Mouse (Mus musculus) heart, postnatal 0 days (tissue): ENCODE data around the gene Dnaaf5. TPM values are rescaled to one million over a fixed set of nuclear protein-coding genes. Genes with fewer than 3 reads are reported as not detected.

Experiments used
- ATAC-seq: fragments of 200-750 bp; cut with Nextera tagmentation; 2 replicates; pipeline ENCODE4 v1.8.0; 2017; ENCODE audit warnings: low read depth, moderate number of reproducible peaks, moderate library complexity; ENCODE audit not compliant: insufficient read depth
- DNase-seq: peaks from one replicate; pipeline ENCODE4 v3.0.0-alpha.2; 2016; ENCODE audit warnings: low spot score
- H3K27ac ChIP-seq: fragments of 300-500 bp; sonication (generic); 2 replicates; pipeline ENCODE4 v1.5.1; 2014; ENCODE audit warnings: low read depth, mild to moderate bottlenecking
- H3K27me3 ChIP-seq: fragments of 300-500 bp; sonication (generic); 2 replicates; pipeline ENCODE4 v1.6.1; 2014; ENCODE audit warnings: low read length, mixed read lengths; ENCODE audit not compliant: control insufficient read depth, insufficient read depth
- H3K36me3 ChIP-seq: fragments of 300-500 bp; sonication (generic); replicated peaks from 2 replicates; pipeline ENCODE4 v1.6.1; 2014; ENCODE audit warnings: low read length, mixed read lengths; ENCODE audit not compliant: control insufficient read depth, insufficient read depth
- H3K4me1 ChIP-seq: fragments of 300-500 bp; sonication (generic); 2 replicates; pipeline ENCODE4 v1.6.1; 2014; ENCODE audit warnings: antibody characterized with exemption; ENCODE audit not compliant: control insufficient read depth, insufficient read depth
- H3K4me2 ChIP-seq: fragments of 300-500 bp; sonication (generic); 2 replicates; pipeline ENCODE4 v1.6.1; 2014; ENCODE audit warnings: low read depth, mild to moderate bottlenecking, low read length, moderate library complexity
- H3K4me3 ChIP-seq: fragments of 300-500 bp; sonication (generic); 2 replicates; pipeline ENCODE4 v1.5.1; 2014; ENCODE audit warnings: low read depth, low read length
- H3K9ac ChIP-seq: fragments of 300-500 bp; sonication (generic); replicated peaks from 2 replicates; pipeline ENCODE4 v1.6.1; 2014; ENCODE audit warnings: low read depth, low read length, mixed read lengths
- H3K9me3 ChIP-seq: fragments of 300-500 bp; sonication (generic); replicated peaks from 2 replicates; pipeline ENCODE4 v1.6.1; 2016; ENCODE audit warnings: low read length; ENCODE audit not compliant: control insufficient read depth
- CTCF ChIP-seq: IDR thresholded peaks from 2 replicates; pipeline ENCODE4 v1.5.1; 2016; ENCODE audit warnings: antibody characterized with exemption, control low read depth, low read depth
- EP300 ChIP-seq: IDR thresholded peaks from 2 replicates; pipeline ENCODE4 v1.6.1; 2016; ENCODE audit warnings: antibody characterized with exemption, low read depth
- WGBS: fragments of 180-500 bp; shearing (Covaris S2); extraction: QIAGEN DNeasy Blood & Tissue Kit; methylation state at CpG from one replicate; pipeline ENCODE4 v1.1.7; 2014; 5-methylcytosine and 5-hydroxymethylcytosine counted together
- polyA plus RNA-seq: library from polyadenylated mRNA; unstranded; fragments of >200 nt; fragmentation: Nextera tagmentation; extraction: Ambion mirVana; gene quantifications from 2 replicates; pipeline ENCODE4 v1.2.1, GENCODE M21; 2015
- total RNA-seq: library from RNA; depleted of rRNA; stranded (reverse); fragments of >200 nt; gene quantifications from 2 replicates; pipeline ENCODE4 v1.2.3, GENCODE M21; 2014; ENCODE audit warnings: low replicate concordance

Gene Dnaaf5
- total and polyA plus RNA-seq, 2 experiments from 2014 or later, result 2.3 to 23.0 TPM

DNA sequence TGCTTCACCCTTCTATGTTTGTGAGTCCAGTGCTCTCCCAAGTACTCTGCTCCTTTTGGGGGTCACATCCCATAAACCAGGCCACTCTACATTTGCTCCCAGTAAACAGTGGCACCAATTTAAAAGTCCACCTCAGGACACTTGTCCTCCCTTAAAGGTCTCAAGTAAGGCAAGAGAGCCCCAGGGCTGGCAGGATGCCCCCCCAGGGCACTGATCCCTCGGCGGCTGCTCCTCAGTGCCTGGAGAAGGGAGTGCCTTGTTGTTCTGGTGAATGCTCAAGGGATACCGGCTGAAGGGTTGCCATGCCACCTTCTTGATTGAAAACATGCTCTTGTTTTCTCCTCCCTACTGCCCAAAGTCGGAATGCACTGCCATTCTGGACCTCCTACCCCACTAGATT is 56.1 kb downstream of the Dnaaf5 start:
- whole genome bisulfite sequencing, result 62% methylated on average over 4 of the region's 4 CpGs
- Histone ChIP-seq H3K36me3 (peaks cover 9% of the 10 kb centered on the region), H3K27me3 (no peaks in the 10 kb centered on the region), H3K27ac (no peak overlapping the region), H3K4me1 (peaks cover 8% of the 10 kb centered on the region), H3K9me3 (no peaks in the 10 kb centered on the region), H3K4me3 (no peak overlapping the region), H3K4me2 (no peak overlapping the region), H3K9ac (no peak overlapping the region)
- no peak for DNase-seq
- TF ChIP-seq EP300 (no peak), CTCF (no peak)
- ATAC-seq, result no peak

DNA sequence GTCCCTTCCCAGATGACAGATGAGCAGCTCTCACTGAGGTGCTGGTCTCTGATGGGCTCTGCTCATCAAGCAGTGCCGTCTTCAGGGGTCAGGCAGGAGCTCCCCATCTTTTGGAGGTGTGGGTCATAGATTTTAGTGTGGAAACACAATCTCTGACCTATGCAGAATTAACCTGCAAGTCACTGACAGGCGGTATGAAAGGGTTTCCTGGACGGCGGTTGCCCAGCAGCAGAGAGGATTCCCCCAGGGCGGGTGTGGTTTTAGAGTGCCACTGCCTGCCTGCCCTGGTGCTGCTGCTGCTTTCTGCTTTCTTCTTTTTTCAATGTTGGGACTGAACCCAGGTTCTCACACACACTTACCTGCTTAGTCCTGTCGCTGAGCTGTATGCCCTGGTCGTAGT is 56.5 kb downstream of the Dnaaf5 start:
- peaks cover 9% of the 10 kb centered on the region for H3K36me3 ChIP-seq
- H3K27me3 ChIP-seq, result no peaks in the 10 kb centered on the region
- ATAC-seq (no peak), DNase-seq (no peak)
- H3K4me1 ChIP-seq, result peaks cover 4% of the 10 kb centered on the region; the same call in 1 of the 2 replicates
- H3K27ac ChIP-seq, result no peak overlapping the region
- no peak overlapping the region for H3K4me2 ChIP-seq
- TF ChIP-seq EP300 (no peak), CTCF (no peak)
- H3K4me3 ChIP-seq, result no peak overlapping the region
- no peak overlapping the region for H3K9ac ChIP-seq
- 68% methylated on average over 7 of the region's 7 CpGs for WGBS
- H3K9me3 ChIP-seq, result no peaks in the 10 kb centered on the region

DNA sequence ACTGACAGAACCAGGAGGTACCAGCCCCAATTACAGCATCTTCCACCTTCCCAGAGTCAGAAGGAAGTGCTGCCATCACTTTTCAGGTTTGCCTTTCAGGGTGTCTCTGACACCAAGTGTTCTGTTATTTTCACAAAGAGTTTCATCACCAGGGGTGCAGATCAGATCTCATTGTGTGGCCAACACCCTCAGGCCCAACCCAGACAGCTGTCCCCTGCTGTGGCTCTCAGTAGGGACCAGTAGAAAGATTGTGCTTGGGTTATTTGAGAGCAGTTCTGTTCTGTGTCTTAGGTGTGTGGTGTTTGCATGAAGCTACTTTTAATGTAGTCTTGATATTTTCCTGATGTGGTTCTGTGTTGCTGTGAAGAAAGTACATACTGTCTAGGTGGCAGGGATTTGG is 58.2 kb downstream of the Dnaaf5 start:
- Histone ChIP-seq H3K4me2 (no peak overlapping the region), H3K36me3 (peaks cover 9% of the 10 kb centered on the region), H3K27ac (no peak overlapping the region), H3K9ac (no peak overlapping the region), H3K9me3 (no peaks in the 10 kb centered on the region), H3K4me1 (no peaks in the 10 kb centered on the region), H3K4me3 (no peak overlapping the region), H3K27me3 (no peaks in the 10 kb centered on the region)
- DNase-seq, result no peak
- no peak for ATAC-seq
- TF ChIP-seq EP300 (no peak), CTCF (no peak)

DNA sequence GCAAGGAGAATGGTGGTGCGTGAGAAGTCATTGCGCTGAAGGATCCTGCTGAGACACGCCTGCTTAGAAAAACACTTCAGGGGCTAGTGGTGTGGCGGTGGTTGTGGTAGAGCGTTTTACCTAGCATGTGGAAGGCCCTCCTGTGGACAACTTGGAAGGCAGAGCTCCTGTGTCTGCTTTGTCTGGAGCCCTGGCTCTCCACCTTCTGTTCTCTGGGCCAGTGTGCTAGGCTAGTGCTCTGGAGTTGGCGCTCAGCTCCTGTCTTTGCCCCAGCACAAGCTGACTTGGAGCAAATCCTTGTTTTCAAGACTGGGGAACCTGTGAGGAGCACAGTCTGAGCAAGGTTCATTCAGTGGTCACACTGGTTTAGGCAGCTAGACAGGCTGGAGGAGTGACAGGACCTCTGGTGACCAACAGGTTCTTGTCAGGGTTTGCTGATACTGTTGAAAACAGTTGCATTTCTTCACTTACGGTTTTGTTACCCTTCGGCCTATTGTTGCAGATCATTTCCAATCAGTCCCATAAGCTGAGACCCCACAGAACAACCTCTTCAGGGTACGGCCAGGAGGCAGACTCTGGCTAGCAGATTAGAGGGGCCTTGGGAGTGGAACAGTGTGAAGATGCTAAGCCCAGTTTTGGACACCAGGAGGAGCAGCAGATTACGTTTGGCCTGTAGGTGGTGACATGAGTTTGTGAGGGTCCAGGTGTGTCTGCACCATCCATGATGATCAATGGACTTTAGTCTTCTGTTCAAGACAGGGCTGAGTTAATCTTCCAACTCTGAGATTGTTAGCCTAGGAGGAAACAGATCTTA is 59.1 kb downstream of the Dnaaf5 start:
- ATAC-seq (no peak), DNase-seq (no peak)
- no peak overlapping the region for H3K9ac ChIP-seq
- TF ChIP-seq CTCF (peak; percentile 61), EP300 (no peak)
- H3K4me3 ChIP-seq, result no peak overlapping the region
- H3K9me3 ChIP-seq, result no peaks in the 10 kb centered on the region
- no peak overlapping the region for H3K4me2 ChIP-seq
- H3K27ac ChIP-seq, result no peak overlapping the region
- 84% methylated on average over 10 of the region's 10 CpGs for WGBS
- H3K27me3 ChIP-seq, result no peaks in the 10 kb centered on the region
- peaks cover 9% of the 10 kb centered on the region for H3K36me3 ChIP-seq
- H3K4me1 ChIP-seq, result no peaks in the 10 kb centered on the region

DNA sequence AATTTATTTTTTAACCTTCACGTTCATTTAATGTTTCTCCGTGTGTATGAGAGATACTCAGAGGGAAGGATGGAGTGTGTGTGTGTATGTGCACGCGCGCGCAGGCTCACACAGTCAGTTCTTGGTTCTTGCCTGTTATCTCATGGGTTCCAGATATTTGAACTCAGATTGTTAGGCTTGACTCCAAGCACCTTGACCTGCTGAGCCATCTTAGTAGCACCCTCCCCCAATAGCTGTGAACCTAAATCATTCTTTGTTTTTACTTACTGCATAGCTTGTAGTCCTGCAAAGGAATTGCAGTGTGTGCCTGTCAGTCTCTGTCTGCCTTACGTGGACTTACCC is 59.6 kb downstream of the Dnaaf5 start:
- WGBS, result 92% methylated on average over 7 of the region's 7 CpGs
- H3K36me3 ChIP-seq, result peaks cover 9% of the 10 kb centered on the region
- ATAC-seq, result no peak
- no peak overlapping the region for H3K4me3 ChIP-seq
- no peaks in the 10 kb centered on the region for H3K4me1 ChIP-seq
- no peak for DNase-seq
- no peak overlapping the region for H3K4me2 ChIP-seq
- H3K9ac ChIP-seq, result no peak overlapping the region
- no peak overlapping the region for H3K27ac ChIP-seq
- no peaks in the 10 kb centered on the region for H3K9me3 ChIP-seq
- no peaks in the 10 kb centered on the region for H3K27me3 ChIP-seq
- TF ChIP-seq EP300 (no peak), CTCF (no peak)

DNA sequence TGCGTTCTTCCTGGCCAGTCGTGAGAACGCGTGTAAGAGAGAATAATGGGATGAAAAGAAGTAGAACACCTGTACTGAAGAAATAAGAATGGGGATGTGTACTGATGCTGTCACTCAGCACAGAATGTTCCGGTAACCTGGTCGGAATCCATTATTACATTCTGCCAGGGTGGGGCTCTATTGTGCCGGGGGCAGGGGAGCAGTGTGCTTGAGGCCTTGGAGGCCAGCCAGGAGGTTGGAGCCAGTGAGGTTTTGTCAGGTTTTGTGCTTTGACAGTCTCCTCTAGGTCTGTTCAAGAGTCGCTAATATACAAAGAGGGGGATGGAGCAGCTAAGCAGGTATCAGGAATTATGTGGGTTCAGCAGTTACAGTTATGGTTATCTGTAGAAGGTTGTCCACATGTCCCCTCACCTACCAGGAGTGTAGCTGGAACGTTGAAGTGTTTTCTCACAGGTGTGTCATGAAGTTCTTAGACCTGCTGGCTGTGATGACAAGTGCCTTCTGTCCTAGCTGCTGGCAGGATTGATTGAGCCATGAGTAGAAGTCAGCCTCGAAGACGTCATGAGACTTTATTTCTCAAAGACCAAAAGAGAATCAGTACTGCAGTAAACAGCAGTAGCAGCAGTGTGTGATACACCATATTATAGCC is 61.8 kb downstream of the Dnaaf5 start:
- DNase-seq, result no peak
- no peak overlapping the region for H3K27ac ChIP-seq
- no peak overlapping the region for H3K9ac ChIP-seq
- WGBS, result 66% methylated on average over 11 of the region's 11 CpGs
- H3K9me3 ChIP-seq, result no peaks in the 10 kb centered on the region
- H3K4me3 ChIP-seq, result no peak overlapping the region
- no peak overlapping the region for H3K4me2 ChIP-seq
- TF ChIP-seq EP300, result no peak
- no peak for TF ChIP-seq CTCF
- no peaks in the 10 kb centered on the region for H3K27me3 ChIP-seq
- no peaks in the 10 kb centered on the region for H3K4me1 ChIP-seq
- H3K36me3 ChIP-seq, result peaks cover 16% of the 10 kb centered on the region
- no peak for ATAC-seq
